Mouse (Mus musculus) kidney, embryonic 14.5 days (tissue): ENCODE data around the gene Eef1g. TPM values are rescaled to one million over a fixed set of nuclear protein-coding genes. Genes with fewer than 3 reads are reported as not detected.

Experiments used
- ATAC-seq: fragments of 200-750 bp; cut with Nextera tagmentation; 2 replicates; pipeline ENCODE4 v1.8.0; 2017; ENCODE audit warnings: moderate number of reproducible peaks, mild to moderate bottlenecking, moderate TSS enrichment, moderate library complexity; ENCODE audit not compliant: low FRiP score, low TSS enrichment
- H3K27ac ChIP-seq: fragments of 300-500 bp; sonication (generic); 2 replicates; pipeline ENCODE4 v1.5.1; 2014; ENCODE audit warnings: low read depth, mild to moderate bottlenecking, low read length, moderate library complexity, mixed read lengths
- H3K27me3 ChIP-seq: fragments of 300-500 bp; sonication (generic); 2 replicates; pipeline ENCODE4 v1.6.1; 2014; ENCODE audit warnings: mild to moderate bottlenecking, low read length; ENCODE audit not compliant: control insufficient read depth, insufficient read depth
- H3K36me3 ChIP-seq: fragments of 300-500 bp; sonication (generic); 2 replicates; pipeline ENCODE4 v1.6.1; 2014; ENCODE audit warnings: low read length, mixed read lengths; ENCODE audit not compliant: control insufficient read depth, insufficient read depth
- H3K4me1 ChIP-seq: fragments of 300-500 bp; sonication (generic); 2 replicates; pipeline ENCODE4 v1.6.1; 2014; ENCODE audit warnings: low read length, mixed read lengths; ENCODE audit not compliant: control insufficient read depth, insufficient read depth
- H3K4me2 ChIP-seq: fragments of 300-500 bp; sonication (generic); replicated peaks from 2 replicates; pipeline ENCODE4 v1.6.1; 2014; ENCODE audit warnings: low read depth, mild to moderate bottlenecking, low read length
- H3K4me3 ChIP-seq: fragments of 300-500 bp; sonication (generic); 2 replicates; pipeline ENCODE4 v1.5.1; 2014; ENCODE audit warnings: mild to moderate bottlenecking, low read length
- H3K9ac ChIP-seq: fragments of 300-500 bp; sonication (generic); 2 replicates; pipeline ENCODE4 v1.6.1; 2014; ENCODE audit warnings: low read depth, mild to moderate bottlenecking, low read length, moderate library complexity
- H3K9me3 ChIP-seq: fragments of 300-500 bp; sonication (generic); 2 replicates; pipeline ENCODE4 v1.6.1; 2016; ENCODE audit warnings: low read length; ENCODE audit not compliant: control insufficient read depth
- WGBS: fragments of 180-500 bp; shearing (Covaris S2); extraction: QIAGEN DNeasy Blood & Tissue Kit; methylation state at CpG from one replicate; pipeline ENCODE4 v1.1.7; 2014; 5-methylcytosine and 5-hydroxymethylcytosine counted together
- polyA plus RNA-seq: library from polyadenylated mRNA; unstranded; fragments of >200 nt; fragmentation: Nextera tagmentation; extraction: Ambion mirVana; gene quantifications from 2 replicates; pipeline ENCODE4 v1.2.1, GENCODE M21; 2014

The Eef1g gene
- polyA plus RNA-seq, 1 experiment from 2014 or later = 516 TPM

GRCm38 (mm10) chr19:8942276-8942964, 24.4 kb upstream of the Eef1g start:
- no peaks in the 10 kb centered on the region for H3K27me3 ChIP-seq
- H3K36me3 ChIP-seq = peaks cover 50% of the 10 kb centered on the region
- H3K4me2 ChIP-seq = peak overlapping the region; percentile 60
- peak; percentile 59 for ATAC-seq
- peak overlapping the region; percentile 99 for H3K27ac ChIP-seq
- peaks cover 23% of the 10 kb centered on the region for H3K4me1 ChIP-seq
- H3K9me3 ChIP-seq = no peaks in the 10 kb centered on the region
- peak overlapping the region; percentile 97 for H3K4me3 ChIP-seq
- peak overlapping the region; percentile 99 for H3K9ac ChIP-seq
- WGBS = under 1% methylated on average over 46 of the region's 46 CpGs

DNA sequence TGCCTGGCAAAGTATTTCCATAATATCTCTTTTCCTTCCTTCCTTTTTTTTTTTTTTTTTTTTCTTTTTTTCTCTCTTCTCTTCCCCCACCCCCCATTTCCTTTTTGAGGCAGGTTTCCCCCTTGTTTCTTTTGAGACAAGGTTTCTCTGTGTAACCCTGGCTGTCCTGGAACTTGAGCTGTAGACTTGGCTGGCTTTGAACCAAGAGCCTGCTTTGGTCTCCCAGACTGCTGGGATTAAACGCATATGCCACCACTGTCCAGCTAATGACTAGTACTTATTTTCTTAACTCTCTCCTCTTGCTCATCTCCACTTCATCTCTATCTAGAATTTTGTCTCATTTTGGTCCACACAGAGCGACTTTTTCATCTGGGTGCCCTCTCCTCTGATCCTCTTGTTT, 23.8 kb upstream of the Eef1g start:
- Histone ChIP-seq H3K9ac (peak overlapping the region; percentile 99), H3K4me3 (peak overlapping the region; percentile 97), H3K9me3 (no peaks in the 10 kb centered on the region), H3K4me1 (peaks cover 23% of the 10 kb centered on the region), H3K27ac (no peak overlapping the region; the same call in 1 of the 2 replicates), H3K36me3 (peaks cover 51% of the 10 kb centered on the region), H3K4me2 (peak overlapping the region; percentile 60), H3K27me3 (no peaks in the 10 kb centered on the region)
- 60% methylated on average over 2 of the region's 2 CpGs for WGBS
- no peak for ATAC-seq

DNA sequence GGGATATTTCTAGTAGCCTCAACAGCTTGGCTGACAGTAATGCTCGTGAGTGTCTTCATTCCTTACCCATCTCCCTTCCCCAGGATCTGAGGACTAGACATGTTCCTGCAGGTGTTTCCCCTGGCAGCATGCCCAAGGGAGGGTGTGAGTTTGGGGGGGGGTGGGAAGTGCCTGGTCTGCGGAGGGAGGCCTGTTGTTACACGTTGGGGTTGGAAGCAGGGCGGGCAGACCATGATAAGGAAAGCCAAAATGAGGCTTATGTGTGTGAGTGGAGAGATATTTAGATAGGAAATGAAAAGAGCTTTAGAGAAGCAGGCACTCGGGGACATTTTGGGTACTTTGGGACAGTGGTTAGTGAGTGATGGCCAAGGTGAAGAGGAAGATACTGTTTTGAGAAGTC, 22.8 kb upstream of the Eef1g start:
- H3K4me3 ChIP-seq = peak overlapping the region; percentile 97
- no peaks in the 10 kb centered on the region for H3K9me3 ChIP-seq
- no peaks in the 10 kb centered on the region for H3K27me3 ChIP-seq
- peaks cover 54% of the 10 kb centered on the region for H3K36me3 ChIP-seq
- peaks cover 23% of the 10 kb centered on the region for H3K4me1 ChIP-seq
- H3K9ac ChIP-seq = peak overlapping the region; percentile 42; the same call in 1 of the 2 replicates
- no peak for ATAC-seq
- H3K27ac ChIP-seq = peak overlapping the region; percentile 19; the same call in 1 of the 2 replicates
- H3K4me2 ChIP-seq = peak overlapping the region; percentile 60; the same call in 1 of the 2 replicates
- WGBS = 66% methylated on average over 5 of the region's 5 CpGs

GRCm38 (mm10) chr19:8944750-8945149, 22.1 kb upstream of the Eef1g start:
- H3K4me1 ChIP-seq = peaks cover 23% of the 10 kb centered on the region
- H3K9me3 ChIP-seq = no peaks in the 10 kb centered on the region
- no peaks in the 10 kb centered on the region for H3K27me3 ChIP-seq
- peak overlapping the region; percentile 12 for H3K4me3 ChIP-seq
- ATAC-seq = no peak
- WGBS = 29% methylated on average over 5 of the region's 5 CpGs
- H3K4me2 ChIP-seq = peak overlapping the region; percentile 60
- peak overlapping the region; percentile 19; the same call in 1 of the 2 replicates for H3K9ac ChIP-seq
- no peak overlapping the region for H3K27ac ChIP-seq
- H3K36me3 ChIP-seq = peaks cover 58% of the 10 kb centered on the region

DNA sequence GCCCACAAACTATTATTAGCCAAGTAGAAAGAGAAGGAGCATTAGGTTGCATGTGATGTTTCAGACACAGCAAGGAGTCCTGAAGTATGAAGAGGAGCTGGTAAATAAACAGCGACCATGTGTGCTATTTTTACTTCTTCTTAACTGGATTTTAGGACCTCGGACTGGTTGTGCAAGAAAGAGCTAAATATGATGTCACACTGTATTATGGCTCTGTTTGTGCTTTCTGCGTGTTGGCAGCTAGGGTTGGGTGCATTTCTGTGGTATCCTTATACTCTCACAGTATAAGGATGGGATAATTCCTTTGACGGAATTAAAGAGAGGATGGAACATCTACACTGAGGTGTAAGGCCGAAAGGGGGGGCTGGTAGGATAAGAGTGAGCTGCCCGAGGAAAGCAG, 21.6 kb upstream of the Eef1g start:
- ATAC-seq = no peak
- Histone ChIP-seq H3K4me1 (peaks cover 23% of the 10 kb centered on the region), H3K27me3 (no peaks in the 10 kb centered on the region), H3K9ac (0 out of 2 replicates have a peak overlapping the region, but pooled peaks have one; percentile 19), H3K27ac (no peak overlapping the region), H3K4me2 (peak overlapping the region; percentile 60), H3K9me3 (no peaks in the 10 kb centered on the region), H3K4me3 (peak overlapping the region; percentile 12), H3K36me3 (peaks cover 61% of the 10 kb centered on the region)
- 85% methylated on average over 6 of the region's 6 CpGs for WGBS

- Histone ChIP-seq H3K9me3 (no peaks in the 10 kb centered on the region), H3K9ac (no peak overlapping the region), H3K36me3 (peaks cover 78% of the 10 kb centered on the region), H3K4me3 (no peak overlapping the region), H3K4me2 (no peak overlapping the region), H3K4me1 (peaks cover 19% of the 10 kb centered on the region), H3K27me3 (no peaks in the 10 kb centered on the region), H3K27ac (no peak overlapping the region)
- no peak for ATAC-seq
- WGBS = 95% methylated on average over 7 of the region's 7 CpGs
These were observed 19.9 kb upstream of the Eef1g start for GRCm38 (mm10) chr19:8946929-8947328.

DNA sequence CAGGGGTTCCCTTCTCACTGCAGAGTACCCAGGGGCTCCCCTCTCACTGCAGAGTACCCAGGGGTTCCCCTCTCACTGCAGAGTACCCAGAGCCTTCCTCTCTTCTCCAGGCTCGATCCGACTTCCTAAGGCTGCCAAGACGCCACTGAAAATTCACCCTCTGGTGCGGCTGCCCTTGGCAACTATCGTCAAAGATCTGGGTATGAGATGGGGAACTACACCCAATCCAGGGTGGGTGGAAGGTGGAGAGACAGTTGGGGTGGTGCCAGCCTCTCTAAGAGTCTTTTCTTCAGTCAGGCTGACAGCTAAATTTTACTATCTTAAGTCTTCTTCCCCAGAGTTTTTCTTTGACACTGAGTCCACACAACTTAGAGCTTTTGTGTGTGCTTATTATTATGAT, 16.7 kb upstream of the Eef1g start:
- H3K27me3 ChIP-seq = no peaks in the 10 kb centered on the region
- H3K4me1 ChIP-seq = peaks cover 4% of the 10 kb centered on the region; the same call in 1 of the 2 replicates
- no peak for ATAC-seq
- no peak overlapping the region for H3K4me2 ChIP-seq
- 93% methylated on average over 5 of the region's 5 CpGs for WGBS
- H3K9me3 ChIP-seq = no peaks in the 10 kb centered on the region
- peaks cover 69% of the 10 kb centered on the region for H3K36me3 ChIP-seq
- no peak overlapping the region for H3K4me3 ChIP-seq
- H3K9ac ChIP-seq = no peak overlapping the region
- H3K27ac ChIP-seq = no peak overlapping the region

DNA sequence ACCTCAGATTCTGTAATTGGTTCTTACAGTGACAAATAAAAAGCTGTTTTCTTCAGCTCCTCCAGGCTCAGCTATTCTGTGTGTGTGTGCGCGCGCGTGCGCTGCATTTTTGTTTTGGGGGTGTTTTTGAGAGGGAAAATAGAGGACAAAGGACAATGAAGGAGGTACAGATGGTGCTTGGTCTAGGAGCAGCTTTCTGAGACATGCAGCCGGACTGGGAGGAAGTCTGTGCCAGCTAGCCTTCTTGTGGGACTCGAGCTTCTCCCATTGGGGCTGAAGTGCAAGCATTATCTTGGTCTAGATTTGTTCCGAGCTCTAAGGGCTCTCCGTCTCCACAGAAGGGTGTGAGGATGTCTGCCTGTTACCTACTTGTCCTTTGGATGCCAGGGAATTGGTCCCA, 14.6 kb upstream of the Eef1g start:
- Histone ChIP-seq H3K27me3 (no peaks in the 10 kb centered on the region), H3K9ac (no peak overlapping the region), H3K36me3 (peaks cover 64% of the 10 kb centered on the region), H3K4me1 (peaks cover 4% of the 10 kb centered on the region; the same call in 1 of the 2 replicates), H3K27ac (no peak overlapping the region), H3K9me3 (no peaks in the 10 kb centered on the region), H3K4me2 (no peak overlapping the region), H3K4me3 (no peak overlapping the region)
- WGBS = 92% methylated on average over 9 of the region's 9 CpGs
- no peak for ATAC-seq
